Mouse (Mus musculus): ENCODE measurements around the gene Sfxn2. TPM values are rescaled to one million over a fixed set of nuclear protein-coding genes. Genes with fewer than 3 reads are reported as not detected.
"Not testable (repeated sequence)": the region's sequence is repeated elsewhere in the genome, so short reads cannot be mapped to it uniquely, and the experiment has no call there.

Gene Sfxn2
- polyA plus RNA-seq, 1 experiment: 0.38 TPM

DNA sequence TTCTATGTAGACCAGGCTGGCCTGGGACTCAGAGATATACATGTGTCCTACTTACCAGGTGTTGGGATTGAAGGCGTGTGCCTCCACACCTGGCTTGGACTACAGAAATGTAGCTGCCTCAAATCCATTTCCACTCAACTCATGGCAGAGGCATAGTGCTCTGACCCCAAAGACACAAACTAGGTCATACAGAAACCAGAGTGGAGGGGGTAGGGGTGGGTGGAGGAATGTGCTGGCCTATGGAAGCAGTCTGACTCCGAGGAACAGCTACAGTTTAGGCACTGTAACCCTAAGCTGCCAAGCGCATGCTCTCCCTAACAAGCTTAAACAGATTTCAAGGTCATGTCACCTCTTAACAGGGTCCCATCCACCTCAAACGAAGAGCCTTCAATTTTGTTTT lies 9.6 kb upstream of the Sfxn2 start:
- peaks cover 30% of the 10 kb centered on the region for H3K4me1 ChIP-seq

DNA sequence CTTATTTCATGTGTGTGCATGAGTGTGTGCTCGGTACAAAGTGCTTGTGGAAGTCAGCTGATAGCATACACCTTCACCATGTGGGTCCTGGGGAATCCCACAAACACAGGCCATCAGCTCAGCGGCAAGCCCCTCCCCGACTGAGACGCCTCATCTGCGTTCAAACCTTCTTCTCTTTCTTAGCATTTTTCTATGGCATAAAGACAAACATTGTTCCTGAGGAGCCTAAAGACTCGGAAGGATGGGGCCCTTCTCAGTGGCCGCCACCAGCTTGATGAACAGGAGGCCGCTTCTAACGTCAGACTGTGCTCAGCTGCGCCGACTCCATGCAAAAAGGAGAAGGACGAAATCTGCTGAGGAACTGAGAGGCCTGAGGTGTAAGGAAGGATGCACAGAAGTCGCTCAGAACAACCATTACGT lies 9.1 kb upstream of the Sfxn2 start:
- peaks cover 4% of the 10 kb centered on the region for H3K36me3 ChIP-seq (replicated peaks; ENCODE audit: low read length)
- peaks cover 26% of the 10 kb centered on the region for H3K4me1 ChIP-seq
- no peaks in the 10 kb centered on the region for H3K9me3 ChIP-seq
- H3K4me3 ChIP-seq (replicated peaks): no peak overlapping the region
- H3K27me3 ChIP-seq (replicated peaks): no peaks in the 10 kb centered on the region
- TF ChIP-seq GATA1 (IDR thresholded peaks at IDR 0.05; ENCODE audit: borderline replicate concordance, low read length): no peak
- TF ChIP-seq FLI1 (IDR thresholded peaks at IDR 0.05; ENCODE audit: low read length): no peak

More for the DNA sequence above, 9.6 kb upstream of the Sfxn2 start:
- Histone ChIP-seq H3K27me3 (replicated peaks) (no peaks in the 10 kb centered on the region), H3K9me3 (no peaks in the 10 kb centered on the region), H3K4me3 (replicated peaks) (no peak overlapping the region), H3K36me3 (replicated peaks; ENCODE audit: low read length) (peaks cover 4% of the 10 kb centered on the region)
- TF ChIP-seq GATA1 (IDR thresholded peaks at IDR 0.05; ENCODE audit: borderline replicate concordance, low read length) (no peak), FLI1 (IDR thresholded peaks at IDR 0.05; ENCODE audit: low read length) (no peak)

DNA sequence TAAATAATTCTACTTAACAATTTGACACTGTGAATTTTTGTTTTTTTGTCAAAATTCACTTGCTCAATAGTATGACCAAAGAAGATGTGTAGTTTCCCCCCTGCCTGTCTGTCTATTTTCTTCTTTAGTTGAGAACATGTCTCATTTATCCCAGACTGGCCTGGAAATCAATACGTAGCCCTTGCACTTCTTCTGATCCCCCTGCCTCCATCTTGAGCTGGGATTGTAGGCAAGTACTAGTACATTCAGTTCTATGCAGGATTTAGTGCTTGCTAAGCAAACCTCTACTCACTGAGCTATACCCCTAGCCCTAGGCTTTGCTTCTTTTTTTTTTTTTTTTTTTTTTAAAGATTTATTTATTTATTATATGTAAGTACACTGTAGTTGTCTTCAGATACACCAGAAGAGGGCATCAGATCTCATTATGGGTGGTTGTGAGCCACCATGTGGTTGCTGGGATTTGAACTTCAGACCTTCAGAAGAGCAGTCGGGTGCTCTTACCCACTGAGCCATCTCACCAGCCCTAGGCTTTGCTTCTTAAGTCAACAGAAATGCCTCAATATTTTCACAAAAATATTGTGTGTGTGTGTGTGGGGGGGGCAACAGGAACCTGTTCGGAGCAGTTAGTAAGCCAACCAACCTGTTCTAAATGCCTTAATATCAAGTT lies 1.8 kb upstream of the Sfxn2 start:
- not testable (repeated sequence) for H3K27me3 ChIP-seq (replicated peaks); H3K36me3 ChIP-seq (replicated peaks; ENCODE audit: low read length); H3K9me3 ChIP-seq; H3K4me3 ChIP-seq (replicated peaks)
- H3K4me1 ChIP-seq: peaks cover 21% of the 10 kb centered on the region

DNA sequence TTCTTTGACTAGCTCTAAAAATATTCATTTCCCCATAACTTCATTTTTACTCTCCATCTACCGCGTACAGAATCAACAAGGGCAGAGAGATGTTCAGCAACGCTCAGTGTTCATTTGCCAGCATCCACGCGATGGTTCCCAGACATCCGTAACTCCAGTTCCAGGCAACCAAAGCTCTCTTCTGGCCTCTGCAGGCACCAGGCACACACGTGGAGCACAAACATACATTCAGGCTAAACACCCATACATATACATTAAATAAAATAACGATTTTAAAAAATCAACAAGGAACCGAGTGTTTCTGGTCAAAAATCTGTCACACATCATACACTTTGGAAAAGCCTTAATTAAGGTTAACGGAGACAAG lies 1.3 kb upstream of the Sfxn2 start:
- H3K9me3 ChIP-seq: peaks cover under 1% of the 10 kb centered on the region; the same call in 1 of the 2 replicates
- H3K36me3 ChIP-seq (replicated peaks; ENCODE audit: low read length): no peaks in the 10 kb centered on the region
- no peaks in the 10 kb centered on the region for H3K27me3 ChIP-seq (replicated peaks)
- peaks cover 21% of the 10 kb centered on the region for H3K4me1 ChIP-seq
- TF ChIP-seq FLI1 (IDR thresholded peaks at IDR 0.05; ENCODE audit: low read length) (no peak), GATA1 (IDR thresholded peaks at IDR 0.05; ENCODE audit: borderline replicate concordance, low read length) (no peak)
- H3K4me3 ChIP-seq (replicated peaks): peak overlapping the region; percentile 97

DNA sequence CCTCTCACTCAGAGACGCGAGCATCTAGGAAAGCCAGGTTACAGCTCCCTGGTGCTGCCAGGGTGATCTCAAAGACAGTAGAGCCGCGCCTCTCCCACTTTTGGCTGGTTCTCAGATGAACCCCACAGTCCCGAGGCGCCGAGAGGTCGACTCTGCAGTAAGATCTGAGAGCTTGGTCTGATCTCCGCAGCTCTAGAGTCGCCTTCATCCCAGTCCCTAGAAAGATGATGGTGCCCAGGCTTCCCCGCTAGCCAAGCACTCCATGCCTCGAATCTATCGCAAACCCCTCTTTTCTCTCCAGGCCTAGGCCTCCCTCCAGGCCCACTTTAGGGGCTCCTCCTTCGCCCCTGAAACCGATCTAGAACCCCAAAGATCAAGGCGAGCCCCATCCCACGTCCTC lies 617 bp upstream of the Sfxn2 start:
- Histone ChIP-seq H3K27me3 (replicated peaks) (peaks cover 1% of the 10 kb centered on the region), H3K4me3 (replicated peaks) (peak overlapping the region; percentile 97), H3K4me1 (peaks cover 21% of the 10 kb centered on the region), H3K9me3 (peaks cover 3% of the 10 kb centered on the region; the same call in 1 of the 2 replicates), H3K36me3 (replicated peaks; ENCODE audit: low read length) (no peaks in the 10 kb centered on the region)
- TF ChIP-seq GATA1 (IDR thresholded peaks at IDR 0.05; ENCODE audit: borderline replicate concordance, low read length) (no peak), FLI1 (IDR thresholded peaks at IDR 0.05; ENCODE audit: low read length) (no peak)

DNA sequence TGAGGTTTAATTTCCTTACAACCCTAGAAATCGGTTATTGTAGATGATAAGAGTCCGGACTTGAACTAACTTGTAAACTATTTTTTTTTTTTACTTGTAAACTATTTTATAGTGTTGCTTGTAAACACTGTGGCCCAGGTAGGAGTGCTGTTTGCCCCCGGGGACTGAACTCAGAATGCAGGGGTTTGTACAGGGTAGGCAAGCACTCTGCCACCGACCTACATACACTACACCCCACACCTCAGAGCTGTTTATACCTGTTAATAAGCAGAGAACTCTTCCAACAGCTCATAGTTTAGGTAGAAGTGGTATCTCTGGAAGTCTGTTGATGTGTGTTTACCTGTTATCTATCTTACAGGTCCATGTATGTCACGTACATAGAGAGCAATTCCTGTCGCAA lies 825 bp downstream of the Sfxn2 start:
- Histone ChIP-seq H3K9me3 (peaks cover 3% of the 10 kb centered on the region; the same call in 1 of the 2 replicates), H3K4me3 (replicated peaks) (peak overlapping the region; percentile 97), H3K36me3 (replicated peaks; ENCODE audit: low read length) (no peaks in the 10 kb centered on the region), H3K4me1 (peaks cover 27% of the 10 kb centered on the region), H3K27me3 (replicated peaks) (peaks cover 1% of the 10 kb centered on the region)
- TF ChIP-seq FLI1 (IDR thresholded peaks at IDR 0.05; ENCODE audit: low read length) (no peak), GATA1 (IDR thresholded peaks at IDR 0.05; ENCODE audit: borderline replicate concordance, low read length) (no peak)

DNA sequence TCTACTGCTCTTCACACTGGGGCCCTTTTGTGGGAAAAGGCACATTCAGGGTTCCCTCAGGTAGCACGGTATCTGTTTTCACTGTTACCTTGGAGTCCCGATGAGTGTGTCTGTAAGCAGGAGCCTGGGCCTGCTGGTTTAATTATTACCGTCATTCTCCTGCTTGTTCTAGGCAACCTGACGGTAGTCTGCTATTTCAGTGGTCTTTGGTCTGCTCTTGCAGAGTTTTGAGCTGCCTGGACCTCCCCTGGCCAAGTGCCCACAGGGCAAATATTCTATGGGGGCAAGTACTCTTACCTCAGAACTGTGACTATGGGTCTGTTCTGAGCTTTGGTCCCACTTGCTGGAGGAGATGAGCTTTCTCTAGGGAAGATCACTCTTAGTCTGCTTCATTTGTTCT lies 2.0 kb downstream of the Sfxn2 start:
- TF ChIP-seq GATA1 (IDR thresholded peaks at IDR 0.05; ENCODE audit: borderline replicate concordance, low read length): no peak
- no peak for TF ChIP-seq FLI1 (IDR thresholded peaks at IDR 0.05; ENCODE audit: low read length)
- Histone ChIP-seq H3K36me3 (replicated peaks; ENCODE audit: low read length) (no peaks in the 10 kb centered on the region), H3K4me1 (peaks cover 28% of the 10 kb centered on the region), H3K9me3 (peaks cover 3% of the 10 kb centered on the region; the same call in 1 of the 2 replicates), H3K4me3 (replicated peaks) (no peak overlapping the region), H3K27me3 (replicated peaks) (peaks cover 1% of the 10 kb centered on the region)

DNA sequence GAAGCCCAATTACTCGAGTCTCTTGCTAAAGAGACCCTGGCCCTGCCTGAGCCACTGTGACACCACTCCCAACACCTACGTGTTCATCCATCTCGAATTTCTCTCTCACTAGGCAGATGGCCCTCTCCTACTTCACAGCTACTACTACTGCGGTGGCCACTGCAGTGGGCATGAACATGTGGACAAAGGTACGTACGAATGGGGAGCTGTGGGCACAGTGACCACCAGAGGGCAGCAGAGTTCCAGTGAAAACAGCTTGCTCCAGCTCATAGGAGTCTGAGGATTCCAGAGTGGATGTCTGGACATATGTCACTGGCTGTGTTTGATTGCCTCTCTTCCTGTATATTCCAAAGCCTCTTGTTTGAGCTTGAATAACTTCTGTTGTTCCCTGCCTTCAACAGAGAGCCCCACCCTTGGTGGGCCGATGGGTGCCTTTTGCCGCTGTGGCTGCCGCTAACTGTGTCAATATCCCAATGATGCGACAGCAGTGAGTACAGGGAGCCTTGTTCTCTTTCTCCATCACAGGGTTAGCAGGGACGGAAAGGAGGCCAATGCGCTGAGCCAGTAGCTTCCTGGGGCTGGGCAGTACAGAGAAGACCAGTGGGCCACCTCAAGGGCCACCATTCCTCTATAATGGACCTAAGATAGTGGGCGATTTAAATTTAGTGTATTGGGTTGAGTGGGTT lies 14.8 kb downstream of the Sfxn2 start:
- TF ChIP-seq GATA1 (IDR thresholded peaks at IDR 0.05; ENCODE audit: borderline replicate concordance, low read length) (no peak), FLI1 (IDR thresholded peaks at IDR 0.05; ENCODE audit: low read length) (no peak)

DNA sequence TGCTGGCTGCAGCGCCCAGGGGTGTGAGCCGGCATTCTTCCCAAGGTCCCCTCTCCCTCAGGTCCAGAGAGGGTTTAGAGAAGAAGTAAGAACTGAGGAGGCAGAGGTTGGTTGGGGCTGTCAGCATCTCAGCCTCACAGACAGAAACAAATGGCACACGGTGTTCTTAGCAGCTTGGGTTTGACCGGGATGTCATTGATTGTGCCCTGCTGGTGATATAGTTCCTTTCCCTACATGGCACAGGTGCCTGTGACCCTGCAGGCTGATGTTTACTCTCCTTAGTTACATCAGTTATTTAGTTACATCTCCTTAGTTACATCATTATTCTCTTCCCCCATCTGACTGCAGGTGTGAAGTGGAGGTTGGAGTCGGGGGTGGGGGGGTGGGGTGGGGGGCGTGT lies 18.4 kb downstream of the Sfxn2 start:
- H3K27me3 ChIP-seq (replicated peaks): no peaks in the 10 kb centered on the region
- H3K4me3 ChIP-seq (replicated peaks): no peak overlapping the region
- TF ChIP-seq GATA1 (IDR thresholded peaks at IDR 0.05; ENCODE audit: borderline replicate concordance, low read length) (no peak), FLI1 (IDR thresholded peaks at IDR 0.05; ENCODE audit: low read length) (no peak)
- peaks cover 13% of the 10 kb centered on the region for H3K4me1 ChIP-seq
- peaks cover 43% of the 10 kb centered on the region for H3K36me3 ChIP-seq (replicated peaks; ENCODE audit: low read length)
- H3K9me3 ChIP-seq: no peaks in the 10 kb centered on the region

More for the DNA sequence above, 14.8 kb downstream of the Sfxn2 start:
- peak overlapping the region; percentile 34 for H3K4me3 ChIP-seq (replicated peaks)
- H3K9me3 ChIP-seq: no peaks in the 10 kb centered on the region
- H3K36me3 ChIP-seq (replicated peaks; ENCODE audit: low read length): peaks cover 40% of the 10 kb centered on the region
- H3K27me3 ChIP-seq (replicated peaks): no peaks in the 10 kb centered on the region
- H3K4me1 ChIP-seq: peaks cover 7% of the 10 kb centered on the region; the same call in 1 of the 2 replicates

DNA sequence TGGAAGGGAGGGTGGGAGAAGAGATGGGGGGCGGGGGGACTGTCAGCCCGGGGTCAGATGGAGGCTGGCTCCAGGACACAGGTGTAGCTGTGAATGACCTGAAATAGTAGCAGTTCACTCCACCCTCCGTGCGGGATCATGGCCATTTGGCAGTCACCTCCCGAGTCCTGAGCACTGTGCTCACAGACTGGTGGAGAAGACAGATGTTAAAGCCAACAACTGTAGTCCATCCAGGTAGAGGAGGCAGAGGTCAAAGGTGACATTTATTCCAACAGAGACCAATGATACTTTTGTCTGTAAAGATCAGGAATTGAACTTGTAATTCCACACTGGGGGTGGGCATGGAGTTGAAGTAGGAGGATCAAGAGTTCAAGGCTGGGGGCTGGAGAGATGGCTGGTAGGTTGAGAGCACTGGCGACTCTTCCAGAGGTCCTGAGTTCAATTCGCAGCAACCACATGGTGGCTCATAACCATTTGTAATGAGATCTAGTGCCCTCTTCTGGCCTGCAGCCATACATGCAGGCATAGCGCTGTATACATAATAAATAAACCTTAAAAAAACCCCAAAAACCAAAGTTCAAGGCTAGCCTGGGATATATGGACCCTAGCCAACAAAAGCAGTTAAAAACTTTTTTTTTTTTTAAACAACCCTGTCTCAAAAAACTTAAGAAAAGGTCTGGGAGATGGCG lies 19.7 kb downstream of the Sfxn2 start:
- Histone ChIP-seq H3K4me3 (replicated peaks) (no peak overlapping the region), H3K27me3 (replicated peaks) (no peaks in the 10 kb centered on the region)
- TF ChIP-seq GATA1 (IDR thresholded peaks at IDR 0.05; ENCODE audit: borderline replicate concordance, low read length) (no peak), FLI1 (IDR thresholded peaks at IDR 0.05; ENCODE audit: low read length) (no peak)

More for the DNA sequence above, 19.7 kb downstream of the Sfxn2 start:
- peaks cover 23% of the 10 kb centered on the region for H3K4me1 ChIP-seq
- H3K36me3 ChIP-seq (replicated peaks; ENCODE audit: low read length): peaks cover 36% of the 10 kb centered on the region
- no peaks in the 10 kb centered on the region for H3K9me3 ChIP-seq

All from megakaryocyte, embryonic 14.5 days (primary cell).